Mouse (Mus musculus) megakaryocyte, embryonic 14.5 days (primary cell): ENCODE results near the gene Wdr77. TPM values are rescaled to one million over a fixed set of nuclear protein-coding genes. Genes with fewer than 3 reads are reported as not detected.
"Not testable (repeated sequence)": the region's sequence is repeated elsewhere in the genome, so short reads cannot be mapped to it uniquely, and the experiment has no call there.

Experiments used
- H3K27me3 ChIP-seq: replicated peaks from 2 replicates; pipeline ENCODE3; 2012; ENCODE audit warnings: inconsistent platforms
- H3K36me3 ChIP-seq: replicated peaks from 2 replicates; pipeline ENCODE3; 2012; ENCODE audit warnings: low read length, inconsistent platforms, mixed read lengths
- H3K4me1 ChIP-seq: 2 replicates; pipeline ENCODE4 v1.6.1; 2012; ENCODE audit warnings: inconsistent platforms
- H3K4me3 ChIP-seq: replicated peaks from 2 replicates; pipeline ENCODE3; 2012; ENCODE audit warnings: moderate library complexity, mild to moderate bottlenecking, inconsistent platforms
- H3K9me3 ChIP-seq: 2 replicates; pipeline ENCODE4 v1.6.1; 2012; ENCODE audit warnings: inconsistent platforms
- FLI1 ChIP-seq: IDR thresholded peaks from 2 replicates; pipeline ENCODE4 v1.6.1; 2012; ENCODE audit warnings: low read length, inconsistent platforms, mixed read lengths
- GATA1 ChIP-seq: IDR thresholded peaks from 3 replicates; pipeline ENCODE4 v1.6.1; 2012; ENCODE audit warnings: mixed read lengths, low read length, inconsistent platforms, borderline replicate concordance
- polyA plus RNA-seq: library from polyadenylated mRNA; stranded (reverse); fragments of >175 nt; gene quantifications from 2 replicates; pipeline ENCODE4 v1.2.3, GENCODE M21; 2012; ENCODE audit warnings: low replicate concordance; ENCODE audit not compliant: insufficient read depth

Wdr77 gene
- polyA plus RNA-seq, 1 experiment, result 39.6 TPM

GRCm38 (mm10) chr3:105991653-105992283 lies 32.6 kb downstream of the Wdr77 start:
- peaks cover 5% of the 10 kb centered on the region; the same call in 1 of the 2 replicates for H3K4me1 ChIP-seq
- no peak overlapping the region for H3K4me3 ChIP-seq
- no peaks in the 10 kb centered on the region for H3K9me3 ChIP-seq
- H3K27me3 ChIP-seq, result no peaks in the 10 kb centered on the region
- no peaks in the 10 kb centered on the region for H3K36me3 ChIP-seq
- TF ChIP-seq FLI1 (no peak), GATA1 (no peak)

- H3K9me3 ChIP-seq, result no peaks in the 10 kb centered on the region
- no peak overlapping the region for H3K4me3 ChIP-seq
- H3K4me1 ChIP-seq, result peaks cover 5% of the 10 kb centered on the region; the same call in 1 of the 2 replicates
- TF ChIP-seq GATA1, result no peak
- no peak for TF ChIP-seq FLI1
- H3K36me3 ChIP-seq, result no peaks in the 10 kb centered on the region
- no peaks in the 10 kb centered on the region for H3K27me3 ChIP-seq
Observed at GRCm38 (mm10) chr3:105994730-105995129, 35.6 kb downstream of the Wdr77 start.

DNA sequence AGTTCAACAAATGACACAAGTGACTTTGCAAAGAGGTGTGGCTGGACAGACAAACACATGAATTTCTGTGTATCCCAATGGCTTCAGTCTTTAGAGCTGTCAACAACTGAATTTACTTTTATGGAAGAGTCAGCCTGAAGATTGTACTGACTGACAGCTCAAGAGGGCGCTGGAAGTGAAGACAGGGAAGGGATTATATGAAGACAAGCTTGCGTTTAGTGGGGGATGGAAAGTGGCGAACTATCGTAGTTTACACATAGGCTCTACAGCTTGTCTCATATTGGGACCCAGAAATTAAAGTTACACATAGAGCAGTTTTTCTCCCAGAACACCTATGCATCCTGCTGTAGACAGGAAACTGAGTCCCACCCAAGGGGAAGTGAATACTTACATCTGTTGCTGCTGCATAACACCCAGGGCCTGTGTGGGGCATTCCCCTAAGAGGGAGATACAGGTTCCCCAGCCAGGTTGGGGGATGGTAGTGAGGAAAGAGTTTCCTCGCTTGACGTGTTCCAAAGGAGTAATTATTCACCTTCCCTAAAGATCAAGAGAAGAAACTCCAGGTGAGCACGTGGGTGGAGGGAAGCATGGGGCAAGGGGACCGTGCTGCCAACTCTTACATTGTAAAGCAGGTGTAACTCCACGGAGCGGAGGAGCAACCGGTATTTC lies 41.7 kb downstream of the Wdr77 start:
- no peak for TF ChIP-seq FLI1
- no peak for TF ChIP-seq GATA1
- H3K9me3 ChIP-seq, result no peaks in the 10 kb centered on the region
- peaks cover 10% of the 10 kb centered on the region for H3K4me1 ChIP-seq
- peaks cover 10% of the 10 kb centered on the region for H3K27me3 ChIP-seq
- H3K36me3 ChIP-seq, result no peaks in the 10 kb centered on the region
- H3K4me3 ChIP-seq, result peak overlapping the region; percentile 36

DNA sequence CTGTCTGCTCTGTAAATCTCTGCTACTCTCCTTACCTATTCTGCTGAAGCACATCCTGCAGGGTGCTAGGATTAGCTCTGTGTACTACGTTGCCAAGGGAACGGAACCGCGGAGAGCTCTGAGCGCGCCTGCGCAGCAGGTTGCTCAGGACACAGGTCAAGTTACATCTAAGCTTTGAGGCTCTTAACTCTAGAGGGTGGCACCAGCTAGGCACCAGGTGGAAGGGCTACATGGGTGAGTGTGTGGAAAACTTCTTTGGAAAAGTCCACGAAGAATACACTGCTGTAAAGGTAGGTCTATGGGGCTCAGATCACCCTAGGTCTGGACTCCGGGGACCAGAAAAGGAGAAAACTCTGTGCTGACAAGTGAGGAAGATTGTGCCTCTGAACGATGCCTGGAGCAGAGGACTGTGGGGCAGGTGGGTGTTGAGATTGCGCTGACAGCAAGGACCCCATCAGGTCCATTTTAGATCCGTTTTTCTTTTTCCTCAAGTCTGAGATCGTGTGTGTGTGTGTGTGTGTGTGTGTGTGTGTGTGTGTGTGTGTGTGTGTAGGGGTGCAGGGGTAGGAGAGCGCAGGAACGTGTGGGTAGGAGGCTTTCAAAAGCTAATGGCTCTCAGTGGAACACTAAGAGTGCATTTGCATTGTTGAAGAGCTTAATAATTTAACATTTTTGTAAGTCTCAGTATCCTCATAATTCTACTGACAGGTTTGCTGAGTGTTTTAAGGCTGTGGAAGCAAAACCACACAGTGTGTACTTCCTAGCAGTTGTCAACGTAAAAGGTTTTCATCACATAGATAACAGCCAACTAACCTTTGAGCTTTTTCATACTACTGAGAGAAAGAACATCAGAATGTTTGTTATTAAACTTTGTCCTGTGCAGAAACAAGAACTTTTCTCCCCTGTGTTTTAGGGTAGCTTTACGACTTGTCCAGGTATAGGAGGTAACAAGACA lies 42.5 kb downstream of the Wdr77 start:
- Histone ChIP-seq H3K27me3 (peaks cover 10% of the 10 kb centered on the region), H3K9me3 (no peaks in the 10 kb centered on the region), H3K4me1 (peaks cover 10% of the 10 kb centered on the region), H3K4me3 (no peak overlapping the region), H3K36me3 (no peaks in the 10 kb centered on the region)
- TF ChIP-seq GATA1, result no peak
- no peak for TF ChIP-seq FLI1

GRCm38 (mm10) chr3:106003360-106003759 lies 44.2 kb downstream of the Wdr77 start:
- Histone ChIP-seq H3K27me3 (peaks cover 10% of the 10 kb centered on the region), H3K4me1 (peaks cover 10% of the 10 kb centered on the region)
- not testable (repeated sequence) for H3K9me3 ChIP-seq, H3K36me3 ChIP-seq, H3K4me3 ChIP-seq

- Histone ChIP-seq H3K9me3 (no peaks in the 10 kb centered on the region), H3K4me1 (peaks cover 12% of the 10 kb centered on the region), H3K27me3 (peaks cover 5% of the 10 kb centered on the region), H3K4me3 (no peak within 1 kb of the TSS), H3K36me3 (no peaks in the 10 kb centered on the region)
- TF ChIP-seq FLI1 (no peak), GATA1 (no peak)
Observed at GRCm38 (mm10) chr3:106014546-106014945, 55.4 kb downstream of the Wdr77 start, which contains the start of gene Pifo. Gene Pifo (minus strand): TSS chr3:106014646.

Other genes with a start within 250 kb of the Wdr77 start
- gene Rap1a, start 158.0 kb upstream of the Wdr77 start, polyA plus RNA-seq, result 3.2 and 38.3 TPM in 2 replicates
- 0.19 TPM in 1 of 2 replicates, not detected in the other for gene Adora3, start 88.5 kb upstream of the Wdr77 start, polyA plus RNA-seq
- not detected in 2 replicates for gene Tmigd3, start 88.5 kb upstream of the Wdr77 start, polyA plus RNA-seq
- gene I830077J02Rik, start 26.7 kb upstream of the Wdr77 start, polyA plus RNA-seq, result 34.4 and 41.9 TPM in 2 replicates
- 260 and 290 TPM in 2 replicates for gene Atp5f1, start 730 bp downstream of the Wdr77 start, polyA plus RNA-seq
- not detected in 2 replicates for gene Ovgp1, start 14.3 kb downstream of the Wdr77 start, polyA plus RNA-seq
- gene Pifo, start 55.3 kb downstream of the Wdr77 start, polyA plus RNA-seq, result not detected in 2 replicates
- gene Chil5, start 73.4 kb downstream of the Wdr77 start, polyA plus RNA-seq, result 1.0 TPM in 1 of 2 replicates, not detected in the other
- gene Chia1, start 153.9 kb downstream of the Wdr77 start, polyA plus RNA-seq, result not detected in 2 replicates
- 0.43 TPM in 1 of 2 replicates, not detected in the other for gene Chil3, start 208.2 kb downstream of the Wdr77 start, polyA plus RNA-seq